Mouse (Mus musculus) midbrain, postnatal 0 days (tissue): ENCODE measurements at regions not wholly inside any gene's neighbourhood (a gene's known extent, or its start where the extent isn't known, plus 50 kb on each side); places are given as distances from the start of the nearest gene placed in this dataset.

Source experiments
- ATAC-seq: fragments of 200-750 bp; cut with Nextera tagmentation; 2 replicates; pipeline ENCODE4 v1.8.0; 2017; ENCODE audit warnings: moderate number of reproducible peaks, mild to moderate bottlenecking, moderate TSS enrichment, moderate library complexity; ENCODE audit not compliant: low FRiP score
- DNase-seq: peaks from one replicate; pipeline ENCODE4 v3.0.0-alpha.2; 2015; ENCODE audit warnings: low spot score
- H3K27ac ChIP-seq: fragments of 300-500 bp; sonication (generic); 2 replicates; pipeline ENCODE4 v1.5.1; 2014; ENCODE audit warnings: low read depth, mild to moderate bottlenecking, low read length, mixed read lengths
- H3K27me3 ChIP-seq: fragments of 300-500 bp; sonication (generic); 2 replicates; pipeline ENCODE4 v1.6.1; 2014; ENCODE audit warnings: low read length, control low read depth, mixed read lengths; ENCODE audit not compliant: insufficient read depth
- H3K36me3 ChIP-seq: fragments of 300-500 bp; sonication (generic); 2 replicates; pipeline ENCODE4 v1.6.1; 2014; ENCODE audit warnings: low read length, control low read depth, mixed read lengths; ENCODE audit not compliant: insufficient read depth
- H3K4me1 ChIP-seq: fragments of 300-500 bp; sonication (generic); 2 replicates; pipeline ENCODE4 v1.6.1; 2014; ENCODE audit warnings: mild to moderate bottlenecking, control low read depth, antibody characterized with exemption, low read length, mixed read lengths; ENCODE audit not compliant: insufficient read depth
- H3K4me2 ChIP-seq: fragments of 300-500 bp; sonication (generic); 2 replicates; pipeline ENCODE4 v1.6.1; 2014; ENCODE audit warnings: low read depth, mild to moderate bottlenecking, low read length, mixed read lengths; ENCODE audit not compliant: poor library complexity, severe bottlenecking
- H3K4me3 ChIP-seq: fragments of 300-500 bp; sonication (generic); 2 replicates; pipeline ENCODE4 v1.5.1; 2014; ENCODE audit warnings: low read depth, mild to moderate bottlenecking, low read length, moderate library complexity
- H3K9ac ChIP-seq: fragments of 300-500 bp; sonication (generic); replicated peaks from 2 replicates; pipeline ENCODE4 v1.6.1; 2014; ENCODE audit warnings: mild to moderate bottlenecking, low read length, moderate library complexity, mixed read lengths; ENCODE audit not compliant: poor library complexity, severe bottlenecking
- H3K9me3 ChIP-seq: fragments of 300-500 bp; sonication (generic); 2 replicates; pipeline ENCODE4 v1.6.1; 2016; ENCODE audit warnings: low read length, control low read depth
- CTCF ChIP-seq: IDR thresholded peaks from 2 replicates; pipeline ENCODE4 v1.5.1; 2016; ENCODE audit warnings: antibody characterized with exemption, mild to moderate bottlenecking
- WGBS: fragments of 180-500 bp; shearing (Covaris S2); extraction: QIAGEN DNeasy Blood & Tissue Kit; methylation state at CpG from one replicate; pipeline ENCODE4 v1.1.7; 2014; 5-methylcytosine and 5-hydroxymethylcytosine counted together

DNA sequence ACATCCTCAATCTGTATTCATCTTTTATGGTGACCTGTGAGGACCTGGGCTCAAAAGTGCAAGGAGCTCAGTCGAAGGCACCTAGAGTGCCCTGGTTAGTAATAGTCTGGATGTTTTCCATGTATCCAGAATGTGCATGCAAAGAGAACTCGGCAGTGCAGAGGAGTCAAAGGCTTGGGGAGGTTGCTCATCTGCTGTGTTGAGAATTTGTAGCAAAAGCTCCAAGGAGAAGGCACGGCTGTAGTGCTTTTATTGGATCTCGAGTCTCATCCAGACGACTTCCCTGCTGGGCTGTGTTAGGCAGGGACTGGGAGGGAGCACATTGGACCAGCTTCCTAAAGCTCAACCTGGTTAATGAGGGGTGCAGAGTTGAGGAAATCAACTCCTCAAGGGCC, 97.3 kb upstream of the Wscd1 start:
- WGBS = 70% methylated on average over 5 of the region's 5 CpGs
- TF ChIP-seq CTCF = no peak
- no peak overlapping the region for H3K4me3 ChIP-seq
- H3K27me3 ChIP-seq = no peaks in the 10 kb centered on the region
- no peaks in the 10 kb centered on the region for H3K9me3 ChIP-seq
- ATAC-seq (no peak), DNase-seq (no peak)
- no peaks in the 10 kb centered on the region for H3K36me3 ChIP-seq
- no peak overlapping the region for H3K9ac ChIP-seq
- no peak overlapping the region for H3K4me2 ChIP-seq
- H3K4me1 ChIP-seq = peaks cover 7% of the 10 kb centered on the region; the same call in 1 of the 2 replicates
- H3K27ac ChIP-seq = no peak overlapping the region

DNA sequence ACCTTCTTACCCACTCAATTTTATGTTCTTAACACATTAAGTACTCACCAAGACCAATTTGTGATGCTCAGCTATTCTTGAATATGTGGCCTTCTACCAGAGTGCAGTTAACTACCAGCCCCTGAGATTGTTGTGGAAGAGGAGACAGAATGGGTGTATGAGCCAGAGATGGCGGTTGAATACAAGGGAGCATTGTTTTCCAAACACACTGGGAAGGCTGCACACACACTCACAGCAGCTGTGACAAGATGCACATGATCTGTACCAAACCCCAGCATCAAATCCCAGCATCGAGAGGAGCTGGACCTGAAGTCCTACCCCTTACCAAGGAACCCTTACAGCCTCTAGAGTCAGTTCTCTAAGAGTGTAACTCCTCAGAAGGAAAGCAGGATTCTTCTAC, 91.4 kb upstream of the Wscd1 start:
- DNase-seq (no peak), ATAC-seq (no peak)
- no peaks in the 10 kb centered on the region for H3K4me1 ChIP-seq
- no peak overlapping the region for H3K27ac ChIP-seq
- TF ChIP-seq CTCF = no peak
- no peak overlapping the region for H3K9ac ChIP-seq
- no peak overlapping the region for H3K4me2 ChIP-seq
- no peaks in the 10 kb centered on the region for H3K27me3 ChIP-seq
- no peak overlapping the region for H3K4me3 ChIP-seq
- 69% methylated on average over 2 of the region's 2 CpGs for WGBS
- no peaks in the 10 kb centered on the region for H3K9me3 ChIP-seq
- H3K36me3 ChIP-seq = no peaks in the 10 kb centered on the region

DNA sequence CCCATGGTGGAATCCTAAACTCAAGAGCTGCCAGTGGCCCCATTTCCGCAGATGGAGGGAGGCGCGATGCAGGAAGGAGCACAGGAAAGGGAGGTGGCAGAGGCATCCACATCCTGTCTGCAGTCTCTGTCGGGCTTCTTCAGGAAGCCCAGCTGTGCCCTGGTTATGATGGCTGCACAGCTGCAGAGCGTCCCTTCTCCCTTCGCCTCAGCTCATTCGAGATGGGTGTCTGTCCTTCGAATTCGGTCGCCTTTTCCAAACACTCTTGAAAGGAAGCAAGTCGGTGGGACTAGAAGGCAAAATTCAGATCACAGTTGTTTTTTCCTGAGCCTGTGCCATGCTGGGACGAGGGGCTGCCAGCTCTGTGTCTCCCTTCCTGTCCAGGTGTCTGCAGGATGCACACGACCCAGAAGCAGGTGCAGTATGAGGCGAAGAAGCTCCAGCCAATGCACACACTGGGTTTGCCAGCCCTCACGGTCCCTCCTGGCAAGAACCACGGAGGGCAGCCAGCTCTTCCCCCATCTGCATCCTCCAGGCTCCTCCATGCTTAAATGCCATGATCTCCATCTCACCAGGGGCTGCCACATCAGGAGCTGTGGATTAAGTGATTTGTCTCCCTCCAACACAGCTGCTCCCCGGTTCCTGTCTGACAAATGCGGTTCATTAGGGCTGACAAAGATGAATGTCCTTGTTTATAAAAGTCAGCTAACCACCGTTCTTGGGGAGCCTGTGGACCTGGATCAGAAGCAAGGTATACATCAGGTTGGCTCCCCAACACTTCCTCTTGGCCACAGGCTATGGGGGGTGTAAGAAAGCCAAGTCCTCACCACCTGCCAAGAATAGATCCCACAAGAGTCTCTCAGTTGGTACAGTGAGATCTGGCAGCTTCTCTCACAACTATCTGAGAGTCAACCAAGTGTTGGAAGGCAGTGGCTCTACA, 79.3 kb upstream of the Wscd1 start:
- no peaks in the 10 kb centered on the region for H3K4me1 ChIP-seq
- TF ChIP-seq CTCF = no peak
- H3K4me2 ChIP-seq = no peak overlapping the region
- H3K27ac ChIP-seq = no peak overlapping the region
- H3K36me3 ChIP-seq = no peaks in the 10 kb centered on the region
- H3K4me3 ChIP-seq = no peak overlapping the region
- H3K9me3 ChIP-seq = no peaks in the 10 kb centered on the region
- peak; percentile 64 for DNase-seq
- no peak for ATAC-seq
- no peak overlapping the region for H3K9ac ChIP-seq
- WGBS = 72% methylated on average over 19 of the region's 19 CpGs
- H3K27me3 ChIP-seq = no peaks in the 10 kb centered on the region

DNA sequence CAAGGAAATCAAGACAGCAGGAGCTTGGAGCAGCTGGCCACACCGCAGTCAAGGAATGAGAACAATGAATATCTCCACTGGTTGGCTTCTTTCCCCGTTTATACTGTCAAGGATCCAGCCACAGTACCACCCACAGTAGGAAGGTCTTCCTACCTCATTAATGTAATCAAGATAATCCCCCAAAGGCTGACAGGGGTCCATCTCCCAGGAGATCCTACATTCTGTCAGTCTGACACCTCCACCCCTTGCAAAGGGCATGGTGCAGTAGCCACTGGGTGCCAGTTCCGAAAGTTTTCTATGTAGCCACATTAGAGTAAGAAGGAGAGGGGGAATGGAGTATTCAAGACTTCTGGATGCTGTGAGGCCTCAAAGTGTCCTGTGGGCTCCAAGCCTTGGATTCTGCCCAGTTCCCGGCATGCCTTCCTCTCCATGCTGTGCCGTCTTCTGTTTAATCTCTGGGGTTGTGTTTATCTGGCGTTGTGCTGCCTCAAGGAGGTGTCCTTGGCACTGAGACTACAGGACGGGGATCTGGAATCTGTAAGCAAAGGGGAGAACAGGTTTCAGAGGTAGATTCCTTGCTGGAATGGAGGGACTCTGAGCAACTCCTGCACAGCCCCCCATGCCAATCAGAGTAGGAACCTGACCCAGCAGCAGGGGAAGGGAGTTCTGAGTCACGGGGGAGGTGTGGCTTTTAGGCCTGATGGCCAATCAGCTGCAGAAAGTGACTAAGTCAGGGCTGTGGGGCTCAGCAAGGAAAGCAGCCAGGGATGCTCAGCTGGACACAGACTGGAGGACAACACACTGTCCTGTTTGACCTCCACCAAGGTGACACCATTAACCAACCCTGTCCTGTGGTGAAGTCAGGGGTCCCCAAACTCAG, 77.3 kb upstream of the Wscd1 start:
- Histone ChIP-seq H3K4me3 (no peak overlapping the region), H3K27ac (no peak overlapping the region), H3K9me3 (no peaks in the 10 kb centered on the region), H3K9ac (no peak overlapping the region), H3K4me2 (no peak overlapping the region), H3K27me3 (no peaks in the 10 kb centered on the region), H3K4me1 (0 out of 2 replicates have a peak, but pooled peaks cover 3% of the 10 kb centered on the region), H3K36me3 (no peaks in the 10 kb centered on the region)
- no peak for TF ChIP-seq CTCF
- DNase-seq = peak; percentile 47
- WGBS = 48% methylated on average over 8 of the region's 8 CpGs
- ATAC-seq = no peak

DNA sequence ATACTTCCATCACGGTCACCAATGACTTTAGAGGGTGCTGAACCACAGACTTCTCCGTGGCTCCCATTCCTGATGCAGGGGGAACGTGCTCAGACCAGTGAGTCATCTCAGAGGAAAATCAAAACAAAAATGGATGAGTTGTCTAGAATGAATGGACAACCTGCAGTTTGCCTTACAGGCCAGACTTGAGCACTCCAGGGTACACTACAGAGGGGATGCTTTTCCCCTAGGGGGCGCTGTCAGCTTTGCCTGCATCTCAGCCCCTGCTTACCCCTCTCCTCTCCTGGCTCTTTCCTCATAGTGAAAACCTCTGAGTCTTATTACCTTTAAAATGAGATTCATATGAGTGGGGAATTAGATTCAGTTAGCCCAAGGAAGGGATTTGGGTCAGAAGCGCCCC, 75.4 kb upstream of the Wscd1 start:
- ATAC-seq (0 out of 2 replicates have a peak, but pooled peaks have one; percentile 52), DNase-seq (peak; percentile 69)
- peak; percentile 69 for TF ChIP-seq CTCF
- Histone ChIP-seq H3K9ac (no peak overlapping the region), H3K9me3 (no peaks in the 10 kb centered on the region), H3K36me3 (no peaks in the 10 kb centered on the region), H3K4me3 (no peak overlapping the region), H3K27ac (no peak overlapping the region), H3K27me3 (no peaks in the 10 kb centered on the region), H3K4me1 (0 out of 2 replicates have a peak, but pooled peaks cover 3% of the 10 kb centered on the region), H3K4me2 (no peak overlapping the region)
- WGBS = 43% methylated on average over 5 of the region's 5 CpGs
